Mouse (Mus musculus): ENCODE measurements around the gene Scaf1. TPM values are rescaled to one million over a fixed set of nuclear protein-coding genes. Genes with fewer than 3 reads are reported as not detected.

Gene Scaf1
- polyA plus RNA-seq, 1 experiment from 2014 or later: 49.6 TPM

- H3K9me3 ChIP-seq (ENCODE audit: control insufficient read depth, low read length): no peaks in the 10 kb centered on the region
- H3K27me3 ChIP-seq (ENCODE audit: control insufficient read depth, insufficient read depth, low read length): no peaks in the 10 kb centered on the region
- H3K4me1 ChIP-seq (replicated peaks; ENCODE audit: control insufficient read depth, insufficient read depth, low read length): 0 out of 2 replicates have a peak, but pooled peaks cover 3% of the 10 kb centered on the region
- peaks cover 11% of the 10 kb centered on the region for H3K36me3 ChIP-seq (ENCODE audit: control insufficient read depth, insufficient read depth, low read length)
- WGBS: under 1% methylated on average over 30 of the region's 33 CpGs
- peak overlapping the region; percentile 96 for H3K4me2 ChIP-seq (replicated peaks; ENCODE audit: low read depth, low read length)
- DNase-seq (ENCODE audit: low spot score): peak; percentile 93
- H3K9ac ChIP-seq (ENCODE audit: low read depth, low read length): peak overlapping the region; percentile 81
- H3K4me3 ChIP-seq (ENCODE audit: low read depth, low read length): peak overlapping the region; percentile 92
- peak overlapping the region; percentile 98 for H3K27ac ChIP-seq (ENCODE audit: low read depth, low read length)
- peak; percentile 92 for ATAC-seq (ENCODE audit: low FRiP score)
Measured at GRCm38 (mm10) chr7:45053931-45054510, 37.9 kb upstream of the Scaf1 start.

GRCm38 (mm10) chr7:45053117-45053930, 37.2 kb upstream of the Scaf1 start:
- peak overlapping the region; percentile 81 for H3K9ac ChIP-seq (ENCODE audit: low read depth, low read length)
- H3K36me3 ChIP-seq (ENCODE audit: control insufficient read depth, insufficient read depth, low read length): peaks cover 18% of the 10 kb centered on the region
- H3K27me3 ChIP-seq (ENCODE audit: control insufficient read depth, insufficient read depth, low read length): no peaks in the 10 kb centered on the region
- no peak for DNase-seq (ENCODE audit: low spot score)
- no peaks in the 10 kb centered on the region for H3K9me3 ChIP-seq (ENCODE audit: control insufficient read depth, low read length)
- H3K4me3 ChIP-seq (ENCODE audit: low read depth, low read length): peak overlapping the region; percentile 92
- peak overlapping the region; percentile 98 for H3K27ac ChIP-seq (ENCODE audit: low read depth, low read length)
- under 1% methylated on average over 31 of the region's 59 CpGs for WGBS
- H3K4me2 ChIP-seq (replicated peaks; ENCODE audit: low read depth, low read length): peak overlapping the region; percentile 96
- peak; percentile 44 for ATAC-seq (ENCODE audit: low FRiP score)
- H3K4me1 ChIP-seq (replicated peaks; ENCODE audit: control insufficient read depth, insufficient read depth, low read length): 0 out of 2 replicates have a peak, but pooled peaks cover 3% of the 10 kb centered on the region

DNA sequence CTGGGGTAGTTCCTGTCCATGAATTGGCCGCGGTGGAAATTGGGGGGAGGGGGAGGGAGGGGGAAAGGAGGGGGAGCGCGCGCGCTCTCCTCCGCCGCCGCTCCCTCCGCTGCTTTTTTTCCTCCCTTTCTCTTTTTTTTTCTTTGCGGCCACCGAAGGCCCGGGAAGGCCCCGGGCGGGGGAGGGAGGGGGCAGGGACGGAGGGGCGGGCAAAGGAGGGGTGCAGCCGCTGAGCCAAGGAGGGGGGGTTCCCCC, 36.6 kb upstream of the Scaf1 start, which contains the start of gene Prr12:
Gene Prr12, minus strand, starts transcription at position 20 of the 255 bp plus-strand sequence.
- H3K4me2 ChIP-seq (replicated peaks; ENCODE audit: low read depth, low read length): peak within 1 kb of the TSS; percentile 96
- 0% methylated on average over 6 of the region's 18 CpGs for WGBS
- ATAC-seq (ENCODE audit: low FRiP score): no peak
- peak within 1 kb of the TSS; percentile 81 for H3K9ac ChIP-seq (ENCODE audit: low read depth, low read length)
- no peaks in the 10 kb centered on the region for H3K9me3 ChIP-seq (ENCODE audit: control insufficient read depth, low read length)
- H3K4me3 ChIP-seq (ENCODE audit: low read depth, low read length): peak within 1 kb of the TSS; percentile 92
- peaks cover 24% of the 10 kb centered on the region for H3K36me3 ChIP-seq (ENCODE audit: control insufficient read depth, insufficient read depth, low read length)
- H3K27me3 ChIP-seq (ENCODE audit: control insufficient read depth, insufficient read depth, low read length): no peaks in the 10 kb centered on the region
- peak within 1 kb of the TSS; percentile 98 for H3K27ac ChIP-seq (ENCODE audit: low read depth, low read length)
- 0 out of 2 replicates have a peak, but pooled peaks cover 3% of the 10 kb centered on the region for H3K4me1 ChIP-seq (replicated peaks; ENCODE audit: control insufficient read depth, insufficient read depth, low read length)
- DNase-seq (ENCODE audit: low spot score): peak; percentile 76

- H3K27ac ChIP-seq (ENCODE audit: low read depth, low read length): peak overlapping the region; percentile 98
- H3K9ac ChIP-seq (ENCODE audit: low read depth, low read length): peak overlapping the region; percentile 81
- 0 out of 2 replicates have a peak, but pooled peaks cover 3% of the 10 kb centered on the region for H3K4me1 ChIP-seq (replicated peaks; ENCODE audit: control insufficient read depth, insufficient read depth, low read length)
- no peaks in the 10 kb centered on the region for H3K27me3 ChIP-seq (ENCODE audit: control insufficient read depth, insufficient read depth, low read length)
- ATAC-seq (ENCODE audit: low FRiP score) (no peak), DNase-seq (ENCODE audit: low spot score) (peak; percentile 72)
- WGBS: 2% methylated on average over 38 of the region's 38 CpGs
- peaks cover 27% of the 10 kb centered on the region for H3K36me3 ChIP-seq (ENCODE audit: control insufficient read depth, insufficient read depth, low read length)
- no peaks in the 10 kb centered on the region for H3K9me3 ChIP-seq (ENCODE audit: control insufficient read depth, low read length)
- H3K4me2 ChIP-seq (replicated peaks; ENCODE audit: low read depth, low read length): peak overlapping the region; percentile 96
- peak overlapping the region; percentile 92 for H3K4me3 ChIP-seq (ENCODE audit: low read depth, low read length)
Measured at GRCm38 (mm10) chr7:45052181-45052861, 36.2 kb upstream of the Scaf1 start.

DNA sequence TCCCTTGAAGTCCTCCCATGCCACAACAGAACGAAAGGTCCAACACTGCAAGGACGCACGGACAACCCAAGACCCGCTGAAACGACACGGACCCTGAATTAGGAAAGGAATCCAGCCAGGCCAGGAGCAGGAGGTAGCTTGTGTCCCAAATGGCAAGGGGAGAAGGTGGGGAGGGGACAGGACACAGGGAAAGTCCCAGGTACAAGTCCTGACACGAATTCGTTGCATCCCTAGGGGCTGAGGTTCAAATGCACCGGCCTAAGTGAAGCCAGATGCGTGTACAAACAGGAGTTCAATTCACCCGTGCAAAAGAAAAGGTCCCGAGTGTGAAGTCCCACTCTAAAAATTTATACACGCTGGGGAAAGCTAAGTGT, 35.4 kb upstream of the Scaf1 start:
- Histone ChIP-seq H3K36me3 (ENCODE audit: control insufficient read depth, insufficient read depth, low read length) (peaks cover 31% of the 10 kb centered on the region), H3K9me3 (ENCODE audit: control insufficient read depth, low read length) (no peaks in the 10 kb centered on the region), H3K4me1 (replicated peaks; ENCODE audit: control insufficient read depth, insufficient read depth, low read length) (0 out of 2 replicates have a peak, but pooled peaks cover 3% of the 10 kb centered on the region), H3K4me3 (ENCODE audit: low read depth, low read length) (peak overlapping the region; percentile 92), H3K4me2 (replicated peaks; ENCODE audit: low read depth, low read length) (peak overlapping the region; percentile 96), H3K27me3 (ENCODE audit: control insufficient read depth, insufficient read depth, low read length) (no peaks in the 10 kb centered on the region), H3K9ac (ENCODE audit: low read depth, low read length) (peak overlapping the region; percentile 81), H3K27ac (ENCODE audit: low read depth, low read length) (peak overlapping the region; percentile 98)
- DNase-seq (ENCODE audit: low spot score): peak; percentile 39
- no peak for ATAC-seq (ENCODE audit: low FRiP score)
- WGBS: 3% methylated on average over 13 of the region's 13 CpGs

DNA sequence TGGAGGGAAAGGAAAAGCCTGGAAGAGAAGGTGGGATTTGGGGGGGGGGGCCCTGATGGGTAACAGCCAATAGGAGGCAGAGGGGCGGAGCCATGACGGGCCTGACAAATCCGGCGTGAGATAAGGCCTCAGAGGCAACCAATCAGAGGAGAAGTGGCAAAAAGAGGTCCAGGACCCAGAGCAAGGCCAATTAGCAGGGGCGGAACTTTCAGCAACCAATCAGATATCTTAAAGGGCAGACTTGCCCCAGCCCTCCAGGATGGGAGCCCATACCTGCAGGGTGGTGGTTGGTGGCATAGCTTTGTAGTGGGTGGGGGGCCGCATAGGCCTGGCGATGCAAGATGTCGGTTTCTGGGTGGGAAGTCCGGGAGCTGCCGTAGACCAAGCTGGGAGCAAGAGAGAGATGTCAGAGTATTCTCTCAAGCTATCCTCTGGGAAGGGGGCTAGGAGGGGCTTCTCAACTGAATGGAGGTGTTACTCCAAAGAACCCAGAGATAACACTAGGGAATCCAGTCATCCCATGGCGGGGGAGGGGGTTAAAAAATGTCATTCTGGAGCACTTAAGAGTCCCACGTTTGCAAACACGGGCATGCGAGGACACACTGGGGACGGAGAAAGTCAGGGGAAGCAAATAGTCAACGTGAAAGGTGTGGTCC, 34.9 kb upstream of the Scaf1 start:
- H3K9ac ChIP-seq (ENCODE audit: low read depth, low read length): peak overlapping the region; percentile 81
- WGBS: 4% methylated on average over 16 of the region's 16 CpGs
- no peaks in the 10 kb centered on the region for H3K9me3 ChIP-seq (ENCODE audit: control insufficient read depth, low read length)
- ATAC-seq (ENCODE audit: low FRiP score) (peak; percentile 57), DNase-seq (ENCODE audit: low spot score) (peak; percentile 88)
- H3K4me1 ChIP-seq (replicated peaks; ENCODE audit: control insufficient read depth, insufficient read depth, low read length): 0 out of 2 replicates have a peak, but pooled peaks cover 3% of the 10 kb centered on the region
- peak overlapping the region; percentile 96 for H3K4me2 ChIP-seq (replicated peaks; ENCODE audit: low read depth, low read length)
- H3K4me3 ChIP-seq (ENCODE audit: low read depth, low read length): peak overlapping the region; percentile 92
- peak overlapping the region; percentile 98 for H3K27ac ChIP-seq (ENCODE audit: low read depth, low read length)
- H3K36me3 ChIP-seq (ENCODE audit: control insufficient read depth, insufficient read depth, low read length): peaks cover 35% of the 10 kb centered on the region
- H3K27me3 ChIP-seq (ENCODE audit: control insufficient read depth, insufficient read depth, low read length): no peaks in the 10 kb centered on the region

DNA sequence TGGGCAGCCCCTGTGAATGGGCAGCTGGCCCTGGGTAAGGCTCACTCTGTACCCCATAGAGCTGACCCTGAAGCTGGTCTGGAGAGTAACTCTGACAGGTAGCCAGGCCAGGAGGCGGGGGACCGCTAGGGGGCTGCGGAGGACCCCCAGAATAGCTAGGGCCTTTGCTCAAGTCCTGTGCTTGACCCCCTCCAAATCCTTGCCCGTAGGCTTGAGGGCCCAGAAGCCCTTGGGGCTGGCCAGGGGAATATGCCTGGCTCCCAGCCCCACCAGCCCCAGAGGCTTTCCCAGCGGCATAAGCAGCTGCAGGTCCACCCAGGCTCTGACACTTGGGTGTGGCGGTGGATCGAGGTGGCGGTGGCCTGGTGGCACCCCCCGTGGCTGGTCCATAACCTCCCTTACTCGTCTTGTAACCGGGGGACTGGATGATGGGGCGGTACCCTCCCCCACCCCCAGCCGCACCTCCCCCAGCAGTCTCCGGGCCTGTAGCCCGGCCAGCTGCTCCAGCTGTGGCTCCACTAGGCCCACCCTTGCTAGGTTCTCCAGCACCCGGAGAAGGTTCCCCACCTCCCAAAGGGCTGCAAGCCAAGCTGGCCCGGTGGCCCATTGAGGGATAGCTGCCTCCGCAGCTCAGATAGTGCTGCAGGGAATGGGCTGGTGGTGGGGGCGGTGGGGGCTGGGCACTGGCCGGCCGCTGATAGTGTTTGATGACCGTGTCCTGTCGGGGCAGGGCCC, 32.9 kb upstream of the Scaf1 start:
- 94% methylated on average over 23 of the region's 23 CpGs for WGBS
- no peak for DNase-seq (ENCODE audit: low spot score)
- H3K4me2 ChIP-seq (replicated peaks; ENCODE audit: low read depth, low read length): no peak overlapping the region
- no peak for ATAC-seq (ENCODE audit: low FRiP score)
- no peaks in the 10 kb centered on the region for H3K9me3 ChIP-seq (ENCODE audit: control insufficient read depth, low read length)
- no peak overlapping the region for H3K27ac ChIP-seq (ENCODE audit: low read depth, low read length)
- H3K4me3 ChIP-seq (ENCODE audit: low read depth, low read length): no peak overlapping the region
- peaks cover 50% of the 10 kb centered on the region for H3K36me3 ChIP-seq (ENCODE audit: control insufficient read depth, insufficient read depth, low read length)
- 0 out of 2 replicates have a peak, but pooled peaks cover 3% of the 10 kb centered on the region for H3K4me1 ChIP-seq (replicated peaks; ENCODE audit: control insufficient read depth, insufficient read depth, low read length)
- no peaks in the 10 kb centered on the region for H3K27me3 ChIP-seq (ENCODE audit: control insufficient read depth, insufficient read depth, low read length)
- H3K9ac ChIP-seq (ENCODE audit: low read depth, low read length): no peak overlapping the region

Data from hindbrain, embryonic 11.5 days (tissue).